In genomic region chr7:37357647-37358395, GRCm38 (mm10) we compare ENCODE assay signal across 8 mouse cellular contexts.
A peak's percentile ranks its signal among the peaks of the same experiment; 100 is the strongest.
DNase-seq lines count a peak whose midpoint lies in the region.

No protein-coding gene starts in this region.

- peak; percentile 69 for DNase-seq in WW6 (ENCODE audit: low read depth, low spot score)
- DNase-seq in cerebellum, postnatal 36 days: peak; percentile 89 to 95
- DNase-seq in gastrocnemius, adult 8-10 months (ENCODE audit: low spot score in 2 of 2): peak; percentile 70 to 76
- peak; percentile 93 for DNase-seq in hindlimb bud, embryonic 11.5 days (ENCODE audit: extremely low spot score, low read depth, low spot score)
- DNase-seq in left cerebral cortex, adult 8-10 months (ENCODE audit: low spot score in 2 of 2): peak; percentile 66 to 93
- peak; percentile 94 for DNase-seq in mesoderm, embryonic 11.5 days (ENCODE audit: low read depth, low spot score)
- peak; percentile 74 to 79 for DNase-seq in right cerebral cortex, postnatal 36 days (ENCODE audit: low spot score in 2 of 2)
- DNase-seq in urinary bladder, postnatal 4 days (ENCODE audit: low spot score in 2 of 2): peak; percentile 78 to 92

Comparison
In these comparisons a context has a peak if more than half of its experiments do, and no peak if none do; other contexts are left out.
1. Peak in every context shown above with its lines: DNase-seq.